Mouse (Mus musculus) monocyte, adult 59 days (primary cell): ENCODE data around the gene Homer3. TPM values are rescaled to one million over a fixed set of nuclear protein-coding genes. Genes with fewer than 3 reads are reported as not detected.

Experiments used
- total RNA-seq, 2 experiments: library from RNA; stranded (reverse); gene quantifications; one replicate each; pipeline ENCODE4 v1.2.4; 2023

Homer3 gene
- total RNA-seq = 10 to 100 TPM; 11.2 to 12.6 TPM

DNA sequence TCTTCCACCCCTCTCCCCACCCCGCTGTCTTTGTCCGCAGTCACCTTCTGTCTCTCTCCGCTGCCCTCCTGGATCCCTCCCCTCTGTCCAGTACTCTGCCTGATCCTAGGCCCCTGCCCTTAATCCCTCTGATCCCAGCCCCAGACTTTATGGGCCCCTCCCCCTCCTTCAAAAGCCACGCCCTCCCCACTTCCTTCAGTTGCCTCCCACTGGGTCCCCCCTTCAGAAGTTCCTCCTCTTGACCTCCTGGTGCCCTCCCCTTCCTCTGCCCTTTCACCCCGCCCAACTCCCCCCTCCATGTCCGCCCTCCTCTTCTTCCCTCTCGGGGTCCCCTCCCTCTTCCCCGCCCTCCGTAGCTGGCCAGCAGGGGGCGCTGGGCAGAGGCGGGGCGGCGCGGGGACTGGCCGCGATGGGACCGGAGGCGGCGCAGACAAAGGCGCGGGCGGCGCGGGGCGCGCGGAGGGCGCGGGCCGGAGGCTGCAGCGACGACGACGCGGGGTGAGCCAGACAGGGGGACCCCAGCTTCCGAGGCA is at the start of gene Homer3:
Gene Homer3, plus strand, starts transcription at position 225 of the 533 bp plus-strand sequence.

DNA sequence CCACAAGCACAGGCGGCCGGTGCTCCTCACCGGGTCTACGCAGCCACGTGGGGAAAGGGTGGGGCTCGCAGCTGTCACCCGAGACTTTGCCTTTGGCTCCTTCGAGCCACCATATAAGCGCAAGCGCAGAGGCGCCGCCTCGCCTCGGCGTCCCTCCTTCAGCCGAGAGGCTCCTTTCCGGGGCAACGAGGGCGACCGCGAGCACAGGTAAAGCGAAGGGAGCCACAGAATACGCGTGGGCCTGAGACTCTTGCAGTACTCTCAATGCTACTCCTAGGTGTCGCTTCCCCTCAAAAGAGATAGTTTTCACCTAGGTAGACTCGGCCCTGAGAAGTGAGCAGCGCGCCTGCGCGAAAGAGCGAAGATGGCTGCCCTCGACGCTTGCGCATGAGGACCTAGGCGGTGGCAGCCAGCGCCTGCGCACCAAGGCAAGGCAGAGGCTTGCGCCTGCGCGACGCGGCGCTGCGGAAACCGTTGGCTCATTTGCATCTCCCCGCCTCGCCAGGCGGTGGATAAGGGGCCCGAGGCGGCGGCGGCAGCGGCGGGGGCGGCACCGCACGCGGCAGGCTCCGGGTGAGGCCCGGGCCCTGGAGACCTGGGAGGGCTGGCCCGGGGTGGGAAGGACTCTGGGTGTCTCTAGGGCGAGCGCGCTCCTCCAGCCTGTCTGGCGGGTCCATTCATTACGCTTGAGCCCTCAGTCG is 48.4 kb upstream of the Homer3 start, which contains the start of the genes Sugp2 and Armc6:
Gene Sugp2, plus strand, starts transcription at position 147 of the 701 bp plus-strand sequence.
Gene Armc6, minus strand, starts transcription at position 387 of the 701 bp plus-strand sequence.

DNA sequence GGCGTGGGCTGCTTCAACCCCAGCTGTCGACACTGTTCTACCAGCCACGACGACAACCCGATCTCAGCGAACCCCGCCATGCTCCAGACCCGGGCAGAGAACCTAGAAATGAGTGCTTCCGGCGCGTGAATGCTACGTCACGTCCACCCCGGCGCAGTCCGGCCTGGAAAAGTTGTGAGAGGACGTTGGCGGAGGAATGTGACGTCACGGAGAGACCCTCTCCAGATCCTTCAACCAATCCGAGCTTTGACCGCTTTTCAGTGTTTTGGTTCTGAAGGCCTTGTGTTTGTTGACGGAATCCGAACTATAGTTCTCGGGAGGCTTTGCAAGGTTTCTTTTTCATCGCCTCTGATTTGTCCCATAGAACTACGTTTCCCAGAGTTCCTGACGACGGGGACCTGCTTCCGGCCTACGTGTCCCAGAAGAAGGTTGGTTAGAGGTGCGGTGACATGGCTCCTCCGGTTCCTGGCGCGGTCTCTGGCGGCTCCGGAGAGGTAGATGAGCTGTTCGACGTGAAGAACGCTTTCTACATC is 19.8 kb downstream of the Homer3 start, which contains the start of the genes Ddx49 and Cope:
Gene Ddx49, minus strand, starts transcription at position 132 of the 533 bp plus-strand sequence.
Gene Cope, plus strand, starts transcription at position 161 of the 533 bp plus-strand sequence.

DNA sequence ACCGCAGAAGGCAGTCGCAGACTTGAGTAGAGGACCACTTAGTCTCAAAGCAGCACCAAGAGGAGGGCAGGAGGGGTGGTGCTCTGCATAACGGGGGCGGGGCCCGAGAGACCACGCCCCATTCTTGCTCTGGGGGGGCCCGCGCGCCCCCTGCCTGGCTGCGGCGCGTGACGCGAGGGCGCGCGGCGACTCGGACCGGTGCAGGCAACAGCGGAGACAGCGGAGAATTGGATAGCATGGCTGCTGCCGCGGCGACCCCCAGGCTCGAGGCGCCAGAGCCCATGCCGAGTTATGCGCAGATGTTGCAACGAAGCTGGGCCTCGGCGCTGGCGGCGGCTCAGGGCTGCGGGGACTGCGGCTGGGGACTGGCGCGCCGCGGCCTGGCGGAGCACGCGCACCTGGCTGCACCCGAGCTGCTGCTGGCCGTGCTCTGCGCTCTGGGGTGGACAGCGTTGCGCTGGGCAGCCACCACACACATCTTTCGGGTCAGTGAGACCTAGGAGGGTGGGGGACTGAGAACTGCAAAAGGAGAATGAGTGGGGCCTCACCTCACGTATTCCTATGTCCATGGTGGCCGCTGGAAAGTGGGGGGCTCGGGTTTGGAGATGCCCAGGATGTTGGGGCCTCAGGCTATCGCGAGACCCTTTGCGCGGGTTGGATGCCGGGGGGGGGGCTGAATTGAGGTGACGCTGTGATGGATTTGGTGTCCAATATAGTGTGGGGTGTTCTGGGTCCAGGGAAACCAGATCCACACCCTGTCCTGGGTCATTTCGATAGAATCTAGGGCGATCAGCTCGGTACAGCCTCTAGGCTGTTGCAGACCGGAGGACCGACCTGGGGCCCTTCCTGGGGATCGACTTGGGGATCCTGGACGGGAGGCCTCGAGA is 33.2 kb downstream of the Homer3 start, which contains the start of gene Cers1:
Gene Cers1, plus strand, starts transcription at position 152 of the 887 bp plus-strand sequence.

DNA sequence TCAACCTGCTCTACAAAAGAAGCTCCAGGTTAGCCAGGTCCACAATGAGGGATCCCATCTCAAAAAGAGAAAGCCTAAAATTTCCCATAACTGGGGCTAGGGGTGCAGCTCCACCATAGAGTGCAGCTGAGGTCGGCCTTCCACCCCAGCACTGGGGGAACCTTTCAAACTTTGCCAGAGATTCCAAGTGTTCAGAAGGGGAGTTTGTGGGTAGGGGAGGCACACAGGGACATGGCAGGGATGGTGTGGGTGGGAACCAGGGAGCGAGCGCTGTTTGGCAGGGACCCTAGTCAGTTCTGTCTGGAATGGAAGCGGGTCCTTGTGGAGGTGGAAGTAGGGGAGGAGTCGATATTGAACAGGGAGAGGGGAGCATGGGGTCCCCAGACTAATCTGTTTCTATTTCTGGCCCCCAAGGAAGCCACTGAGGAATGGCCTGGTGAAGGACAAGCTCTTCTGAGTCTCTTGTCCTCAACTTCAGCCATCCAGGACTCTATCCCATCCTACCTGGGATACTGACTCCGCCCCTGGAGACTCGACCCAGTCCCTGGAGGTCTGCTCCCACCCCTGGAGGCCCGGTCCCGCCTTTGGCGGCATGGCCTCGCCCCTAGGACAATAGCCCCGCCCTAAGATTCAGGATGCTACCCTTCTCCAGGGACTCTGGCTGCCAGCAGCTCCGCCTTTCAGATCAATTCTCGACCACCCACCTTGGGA is 46.7 kb downstream of the Homer3 start, which contains the start of gene Gdf1:
Gene Gdf1, plus strand, starts transcription at position 694 of the 711 bp plus-strand sequence.

Other genes with a start within 250 kb of the Homer3 start
- 10 to 100 TPM; 90.3 to 90.9 TPM for gene Mau2, start 240.1 kb upstream of the Homer3 start, total RNA-seq
- 10 to 100 TPM; 31.1 to 32.2 TPM for gene Sugp1, start 240.0 kb upstream of the Homer3 start, total RNA-seq
- gene Tm6sf2, start 209.9 kb upstream of the Homer3 start, total RNA-seq = not detected
- gene Hapln4, start 199.4 kb upstream of the Homer3 start, total RNA-seq = not detected
- not detected for gene Ncan, start 162.0 kb upstream of the Homer3 start, total RNA-seq
- 10 to 100 TPM; 23.5 to 26.6 TPM for gene Nr2c2ap, start 151.5 kb upstream of the Homer3 start, total RNA-seq
- gene Rfxank, start 143.7 kb upstream of the Homer3 start, total RNA-seq = 10 to 100 TPM; 16.6 to 16.8 TPM
- gene Borcs8, start 143.3 kb upstream of the Homer3 start, total RNA-seq = 10 to 100 TPM; 40.9 to 43.7 TPM
- gene Mef2b, start 143.1 kb upstream of the Homer3 start, total RNA-seq = 1 to 10 TPM in 1 of 2 experiments, under 1 TPM in 1; 0.37 to 1.6 TPM
- 10 to 100 TPM; 30.3 to 40.8 TPM for gene Tmem161a, start 110.5 kb upstream of the Homer3 start, total RNA-seq
- gene Slc25a42, start 70.5 kb upstream of the Homer3 start, total RNA-seq = 1 to 10 TPM; 3.1 to 3.6 TPM
- gene Sugp2, start 48.6 kb upstream of the Homer3 start, total RNA-seq = 10 to 100 TPM; 32.9 to 34.4 TPM
- gene Armc6, start 48.4 kb upstream of the Homer3 start, total RNA-seq = 1 to 10 TPM; 3.6 to 8.7 TPM
- gene Ddx49, start 19.7 kb downstream of the Homer3 start, total RNA-seq = 10 to 100 TPM; 45.8 to 47.9 TPM
- 100 to 1,000 TPM; 162 TPM for gene Cope, start 19.7 kb downstream of the Homer3 start, total RNA-seq
- not detected for gene Cers1, start 32.9 kb downstream of the Homer3 start, total RNA-seq
- not detected for gene Gdf1, start 47.0 kb downstream of the Homer3 start, total RNA-seq
- 10 to 100 TPM; 57.5 to 62.4 TPM for gene Upf1, start 70.5 kb downstream of the Homer3 start, total RNA-seq
- gene Comp, start 90.7 kb downstream of the Homer3 start, total RNA-seq = 1 to 10 TPM in 1 of 2 experiments, under 1 TPM in 1; 0.97 to 2.9 TPM
- 10 to 100 TPM in 1 of 2 experiments, 1 to 10 TPM in 1; 9.7 to 10.2 TPM for gene Crtc1, start 156.8 kb downstream of the Homer3 start, total RNA-seq
- gene Klhl26, start 194.1 kb downstream of the Homer3 start, total RNA-seq = 1 to 10 TPM; 7.1 to 7.7 TPM
- not detected for gene Tmem59l, start 204.5 kb downstream of the Homer3 start, total RNA-seq
- gene Crlf1, start 210.3 kb downstream of the Homer3 start, total RNA-seq = not detected
- 10 to 100 TPM; 45.5 to 50.2 TPM for gene Rex1bd, start 223.9 kb downstream of the Homer3 start, total RNA-seq
- 1,000 to 10,000 TPM; 1,782 to 1,797 TPM for gene Uba52, start 228.0 kb downstream of the Homer3 start, total RNA-seq
- gene Fkbp8, start 244.9 kb downstream of the Homer3 start, total RNA-seq = 100 to 1,000 TPM; 180 to 186 TPM
- 10 to 100 TPM; 72.6 to 79.4 TPM for gene Kxd1, start 245.1 kb downstream of the Homer3 start, total RNA-seq